Mouse (Mus musculus) yolk sac, embryonic 10.5 days (tissue): ENCODE measurements around the gene Ttc28.

Experiments
- DNase-seq: peaks from one replicate; pipeline ENCODE4 v3.0.0-alpha.2; 2017; ENCODE audit warnings: low spot score

Gene Ttc28

DNA sequence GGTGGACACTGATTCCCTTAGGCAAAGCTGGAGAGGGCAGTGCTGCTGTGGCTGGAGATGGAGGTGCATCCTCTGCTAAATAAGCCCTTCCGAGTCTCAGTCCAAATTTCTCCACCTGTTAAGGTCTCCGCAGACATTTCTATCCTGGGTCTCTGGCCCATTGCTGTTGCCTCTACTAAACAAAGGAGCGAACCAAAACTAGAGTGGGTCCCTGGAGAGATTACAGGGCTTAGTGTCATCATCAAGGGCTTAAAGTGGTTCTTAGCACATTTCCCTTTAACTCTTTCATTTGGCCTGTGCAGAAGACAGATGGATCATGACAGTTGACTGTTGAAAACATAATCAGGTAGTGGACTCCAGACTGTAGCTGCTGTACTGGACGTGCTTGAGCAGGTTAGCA lies 9.0 kb downstream of the Ttc28 start:
- no peak for DNase-seq

DNA sequence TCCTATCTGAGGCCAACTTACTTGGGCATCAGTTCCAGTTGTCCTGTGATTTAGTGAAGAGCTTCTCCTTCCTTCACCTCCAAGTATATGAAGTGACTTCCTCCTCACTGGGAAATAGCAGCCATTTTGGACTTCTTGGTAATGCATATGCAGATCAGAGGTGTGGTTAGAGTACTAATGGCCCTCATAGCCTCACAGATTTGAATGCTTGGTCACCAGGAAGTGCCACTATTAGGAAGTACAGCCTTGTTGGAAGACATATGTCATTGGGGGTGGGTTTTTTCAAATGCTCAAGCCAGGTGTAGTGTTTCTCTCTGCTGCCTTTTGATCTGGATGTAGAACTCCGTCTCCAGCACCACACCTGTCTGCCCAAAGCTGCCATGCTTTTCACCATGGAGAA lies 10.3 kb downstream of the Ttc28 start:
- no peak for DNase-seq

DNA sequence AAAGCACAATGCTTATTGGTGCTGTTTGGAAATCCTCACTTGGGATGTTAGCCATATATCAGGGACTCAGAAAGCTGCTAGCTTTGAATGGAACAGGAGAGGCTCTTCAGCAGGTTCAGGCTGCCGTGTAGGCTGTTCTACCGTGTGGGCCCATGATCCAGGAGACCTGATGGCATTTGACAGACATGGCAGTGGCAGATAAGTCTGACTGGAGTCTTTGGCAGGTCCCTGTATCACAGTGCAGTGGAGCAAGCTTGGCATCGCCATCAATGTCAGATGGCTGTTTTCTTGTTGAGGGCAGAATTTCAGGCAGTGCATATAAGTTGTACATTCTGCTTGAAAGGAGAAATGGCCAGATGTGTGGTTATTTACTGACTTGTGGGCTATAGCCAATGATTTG lies 11.0 kb downstream of the Ttc28 start:
- DNase-seq = no peak

DNA sequence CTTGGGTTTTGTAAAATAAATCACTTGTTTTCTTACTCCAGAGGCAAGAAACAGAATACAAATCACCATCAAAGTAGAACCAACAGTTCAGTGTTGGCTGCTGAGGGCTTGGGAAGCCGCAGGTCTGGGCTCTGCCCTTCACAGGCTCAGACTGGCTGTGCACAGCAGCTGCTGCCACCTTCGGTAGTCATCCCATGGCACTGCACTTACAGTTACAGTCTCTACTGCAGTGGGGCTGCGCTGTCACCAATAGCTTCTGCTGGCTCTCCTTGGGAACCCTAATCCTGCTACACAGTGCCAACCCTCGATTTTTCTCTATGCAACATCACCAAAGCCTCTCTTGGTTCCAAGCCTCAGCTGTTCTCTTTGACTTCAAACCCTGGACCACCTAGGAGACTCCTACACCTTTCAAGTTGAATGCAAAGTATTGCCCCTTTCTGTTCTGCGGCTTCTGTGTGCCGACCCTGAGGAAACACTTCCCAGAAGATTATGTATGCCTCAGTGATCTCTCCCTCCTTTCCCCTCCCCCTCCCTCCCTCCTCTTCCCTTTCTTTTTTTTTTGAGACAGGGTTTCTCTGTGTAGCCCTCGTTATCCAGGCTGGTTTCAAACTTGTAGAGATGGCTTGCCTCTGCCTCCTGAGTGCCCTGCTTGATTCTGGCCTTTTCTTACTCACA lies 17.6 kb downstream of the Ttc28 start:
- DNase-seq = no peak

GRCm38 (mm10) chr5:110898169-110898568 lies 18.6 kb downstream of the Ttc28 start:
- no peak for DNase-seq

DNA sequence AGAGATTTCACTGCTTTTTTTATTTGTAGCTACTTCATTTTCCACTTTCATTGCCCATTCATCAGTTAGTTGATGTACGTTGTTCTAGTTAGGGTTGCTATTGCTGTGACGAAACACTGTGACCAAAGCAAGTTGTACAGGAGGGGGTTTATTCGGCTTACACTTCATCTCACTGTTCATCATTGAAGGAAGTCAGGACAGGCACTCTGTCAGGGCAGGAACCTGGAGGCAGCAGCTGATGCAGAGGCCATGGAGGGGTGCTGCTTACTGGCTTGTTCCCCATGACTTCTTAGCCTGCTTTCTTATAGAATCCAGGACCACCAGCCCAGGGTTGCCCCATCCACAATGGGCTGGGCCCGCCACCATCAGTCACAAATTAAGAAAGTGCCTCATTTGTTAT lies 19.2 kb downstream of the Ttc28 start:
- no peak for DNase-seq

- DNase-seq = no peak
Measured at GRCm38 (mm10) chr5:110900331-110900730, 20.7 kb downstream of the Ttc28 start.

DNA sequence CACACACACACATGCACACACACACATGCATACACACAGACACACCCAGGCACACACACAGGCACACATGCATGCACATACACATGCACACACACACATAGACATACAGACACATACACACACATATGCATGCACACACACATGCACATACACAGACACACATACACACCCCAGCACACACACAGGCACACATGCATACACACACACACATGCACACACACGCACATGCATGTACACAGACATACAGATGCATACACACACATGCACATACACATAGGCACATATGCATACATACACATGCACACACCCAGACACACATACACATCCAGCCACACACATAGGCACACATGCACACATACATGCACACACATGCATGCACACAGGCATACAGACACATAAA lies 27.1 kb downstream of the Ttc28 start:
- DNase-seq = no peak

GRCm38 (mm10) chr5:110908879-110909278 lies 29.3 kb downstream of the Ttc28 start:
- no peak for DNase-seq

- no peak for DNase-seq
Measured at GRCm38 (mm10) chr5:110909955-110910589, 30.5 kb downstream of the Ttc28 start.

DNA sequence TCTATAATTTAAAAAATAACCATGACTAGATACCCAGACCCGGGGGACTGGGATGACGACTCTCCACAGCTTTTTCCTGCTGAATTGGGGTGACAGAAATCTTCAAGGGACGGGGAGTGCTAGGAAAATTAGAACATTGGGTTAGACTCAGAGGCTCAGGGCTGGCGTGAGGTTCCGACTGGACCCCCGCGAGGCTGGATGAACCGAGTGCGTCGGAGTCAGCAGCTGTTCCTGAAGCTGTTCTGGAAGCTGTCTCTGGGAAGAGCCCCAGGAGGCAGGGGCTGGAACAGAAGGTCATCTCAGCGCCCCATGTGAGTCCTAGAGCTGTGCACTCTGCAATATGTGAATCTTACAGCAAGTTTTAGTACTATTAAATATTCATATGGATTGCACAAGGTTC lies 35.3 kb downstream of the Ttc28 start:
- DNase-seq = no peak

DNA sequence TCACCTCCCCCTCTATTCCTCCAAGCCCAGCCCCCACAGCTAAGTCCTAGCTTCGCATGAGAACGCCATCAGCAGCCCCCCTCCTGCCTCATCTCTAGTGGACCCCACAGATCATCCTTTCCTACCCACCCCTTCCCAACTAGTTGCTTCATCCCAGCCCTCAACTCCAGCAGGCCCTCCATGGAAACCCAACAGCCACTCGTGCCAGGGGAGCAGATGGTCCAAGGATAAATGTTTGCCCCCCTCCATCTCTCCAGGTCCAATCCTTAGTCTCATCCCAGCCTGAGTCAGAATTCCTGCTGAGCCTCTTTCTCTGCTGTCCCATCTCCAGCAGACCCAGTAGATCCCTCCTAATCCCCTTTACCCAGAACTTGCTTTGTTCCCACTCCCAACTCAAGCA lies 36.6 kb downstream of the Ttc28 start:
- no peak for DNase-seq

- DNase-seq = no peak
Measured at GRCm38 (mm10) chr5:110919541-110919940, 39.9 kb downstream of the Ttc28 start.

DNA sequence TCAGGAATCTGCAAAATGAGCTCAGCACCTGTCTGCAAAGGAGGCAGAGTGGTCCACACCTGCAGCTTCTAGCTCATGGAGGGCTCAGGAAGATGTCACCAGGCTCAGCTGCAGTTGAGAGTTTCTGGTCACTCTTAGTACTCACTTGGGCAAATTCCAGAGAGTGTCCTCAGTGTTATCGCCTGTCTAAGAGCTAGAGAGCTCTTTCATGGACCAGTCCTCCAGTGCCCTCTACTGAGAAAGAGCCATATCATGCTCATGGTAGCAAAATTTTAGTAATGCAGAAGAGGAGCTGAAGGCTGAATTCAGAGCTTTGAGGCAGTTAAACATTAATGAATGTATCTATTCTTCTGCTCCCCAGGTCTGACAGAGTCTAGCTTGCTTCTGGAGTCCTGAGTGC lies 43.7 kb downstream of the Ttc28 start:
- no peak for DNase-seq

DNA sequence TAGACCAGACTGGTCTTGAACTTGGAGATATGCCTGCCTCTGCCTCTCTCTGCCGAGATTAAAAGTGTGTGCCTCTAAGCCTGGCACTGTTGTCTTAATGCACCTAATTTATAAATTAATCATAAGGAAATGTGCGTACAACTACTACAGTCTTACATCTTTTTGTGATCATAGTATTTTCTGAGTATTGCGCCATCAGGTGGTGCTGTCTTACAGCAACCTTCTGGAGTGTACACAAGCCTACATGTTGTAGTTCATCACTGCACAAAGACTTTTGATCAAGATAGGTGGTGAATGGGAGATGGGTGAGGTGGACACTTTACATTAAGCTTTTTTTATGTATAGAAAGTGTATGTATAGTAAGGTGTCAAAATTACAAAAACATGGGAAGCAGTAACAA lies 45.0 kb downstream of the Ttc28 start:
- no peak for DNase-seq

GRCm38 (mm10) chr5:110925804-110926203 lies 46.2 kb downstream of the Ttc28 start:
- DNase-seq = no peak

DNA sequence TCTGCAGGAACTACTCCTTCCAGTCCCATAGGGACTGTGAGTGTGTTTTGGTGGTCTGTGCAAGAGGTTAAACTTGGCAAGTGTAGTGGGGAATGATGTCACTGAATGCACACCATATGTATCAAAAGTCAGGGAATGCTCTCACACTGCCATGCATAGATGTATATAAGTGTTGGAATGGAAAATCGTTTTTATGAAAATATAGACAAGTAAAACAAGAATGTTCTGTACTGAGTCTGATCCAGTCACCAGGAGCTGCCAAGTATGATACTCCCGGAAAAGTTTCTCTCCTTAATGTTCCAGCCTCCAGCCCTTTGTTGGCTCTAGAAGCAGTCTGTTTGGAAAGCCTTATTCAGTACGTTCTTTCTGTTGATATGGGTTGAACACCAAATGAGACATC lies 48.7 kb downstream of the Ttc28 start:
- no peak for DNase-seq

- DNase-seq = no peak
Measured at GRCm38 (mm10) chr5:110929306-110929705, 49.7 kb downstream of the Ttc28 start.

DNA sequence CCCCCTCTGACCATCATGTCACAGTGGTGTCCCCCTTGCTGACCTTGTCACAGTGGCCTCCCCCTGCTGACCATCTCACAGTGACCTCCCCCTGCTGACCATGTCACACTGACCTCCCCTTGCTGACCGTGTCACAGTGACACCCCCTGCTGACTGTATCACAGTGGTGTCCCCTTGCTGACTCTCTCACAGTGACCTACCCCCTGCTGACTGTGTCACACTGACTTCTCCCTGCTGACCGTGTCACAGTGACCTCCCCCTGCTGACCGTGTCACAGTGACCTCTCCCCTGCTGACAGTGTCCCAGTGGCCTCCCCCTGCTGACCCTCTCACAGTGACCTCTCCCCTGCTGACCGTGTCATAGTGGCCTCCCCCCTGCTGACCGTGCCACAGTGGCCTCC lies 57.0 kb downstream of the Ttc28 start:
- DNase-seq = no peak

DNA sequence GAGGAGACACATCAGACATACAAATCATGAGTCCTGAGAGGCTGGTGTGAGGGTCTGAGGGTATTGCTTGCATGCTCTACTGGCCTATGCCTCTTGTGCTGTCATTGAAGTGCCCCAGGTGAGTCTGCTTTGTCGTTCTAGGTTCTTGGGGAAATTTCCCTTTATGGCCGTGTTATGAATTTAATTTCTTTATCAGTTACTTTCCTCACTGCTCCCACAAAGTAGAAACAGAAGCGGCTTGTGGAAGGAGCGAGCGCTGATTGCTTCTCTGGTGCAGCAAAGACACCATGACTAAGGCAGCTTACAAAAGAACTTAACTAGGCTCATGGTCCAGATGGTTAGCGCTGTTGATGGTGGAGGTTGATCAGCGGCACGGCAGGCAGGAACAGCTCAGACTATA lies 64.7 kb downstream of the Ttc28 start:
- no peak for DNase-seq

- DNase-seq = no peak
Measured at GRCm38 (mm10) chr5:110948476-110949399, 69.1 kb downstream of the Ttc28 start.

DNA sequence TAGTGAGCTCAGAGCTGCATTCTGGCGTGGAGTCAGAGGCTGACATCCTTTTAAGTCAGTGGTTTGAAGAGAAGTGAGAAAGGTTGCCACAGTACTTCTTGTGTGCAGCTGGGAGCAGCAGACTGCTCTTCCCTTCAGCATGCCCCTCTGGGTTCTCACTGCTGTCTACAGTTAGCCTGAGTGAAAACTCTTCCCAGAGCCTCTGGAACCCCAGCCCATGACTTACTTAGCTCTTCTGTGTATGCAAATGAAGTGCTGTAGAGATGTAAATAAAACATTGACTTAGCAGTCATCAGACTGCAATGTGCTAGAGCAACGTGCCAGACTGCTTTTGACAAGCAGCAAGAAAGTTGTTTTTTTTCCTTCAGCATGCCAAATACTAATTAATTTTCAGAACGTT lies 70.2 kb downstream of the Ttc28 start:
- no peak for DNase-seq

DNA sequence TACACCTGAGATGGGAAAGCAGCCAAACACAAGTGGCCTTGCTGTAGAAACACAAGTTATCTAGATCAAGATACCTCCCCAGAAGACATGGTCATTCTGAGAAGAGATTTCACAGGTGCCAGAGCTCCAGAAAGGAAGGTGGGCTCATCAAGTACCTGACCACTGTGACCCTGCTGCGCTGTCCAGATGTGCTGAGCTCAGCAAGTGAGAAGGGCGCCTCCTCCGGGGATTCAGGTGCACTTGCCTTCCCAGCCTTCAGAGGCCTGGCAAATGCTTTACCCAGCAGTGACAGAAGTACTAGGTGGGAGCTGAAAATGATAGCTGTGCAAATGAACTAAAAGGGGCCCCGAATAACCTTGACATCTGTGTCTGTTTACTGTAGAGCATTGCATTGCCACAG lies 78.6 kb downstream of the Ttc28 start:
- DNase-seq = no peak
